Mouse (Mus musculus) hindbrain, embryonic 14.5 days (tissue): ENCODE measurements around the gene Tmem51. TPM values are rescaled to one million over a fixed set of nuclear protein-coding genes. Genes with fewer than 3 reads are reported as not detected.

ENCODE experiments used
- ATAC-seq: fragments of 200-750 bp; cut with Nextera tagmentation; 2 replicates; pipeline ENCODE4 v1.8.0; 2017; ENCODE audit warnings: moderate number of reproducible peaks, mild to moderate bottlenecking, moderate TSS enrichment, moderate library complexity; ENCODE audit not compliant: low FRiP score
- DNase-seq: peaks from one replicate; pipeline ENCODE4 v3.0.0-alpha.2; 2015; ENCODE audit warnings: low spot score
- H3K27ac ChIP-seq: fragments of 300-500 bp; sonication (generic); 2 replicates; pipeline ENCODE4 v1.5.1; 2014; ENCODE audit warnings: mild to moderate bottlenecking, moderate library complexity
- H3K27me3 ChIP-seq: fragments of 300-500 bp; sonication (generic); 2 replicates; pipeline ENCODE4 v1.6.1; 2014; ENCODE audit warnings: mild to moderate bottlenecking, low read length, mixed read lengths; ENCODE audit not compliant: control insufficient read depth, insufficient read depth
- H3K36me3 ChIP-seq: fragments of 300-500 bp; sonication (generic); replicated peaks from 2 replicates; pipeline ENCODE4 v1.6.1; 2014; ENCODE audit not compliant: control insufficient read depth, insufficient read depth
- H3K4me1 ChIP-seq: fragments of 300-500 bp; sonication (generic); replicated peaks from 2 replicates; pipeline ENCODE4 v1.6.1; 2014; ENCODE audit warnings: antibody characterized with exemption, low read length, mixed read lengths; ENCODE audit not compliant: control insufficient read depth, insufficient read depth
- H3K4me2 ChIP-seq: fragments of 300-500 bp; sonication (generic); replicated peaks from 2 replicates; pipeline ENCODE4 v1.6.1; 2014; ENCODE audit warnings: mild to moderate bottlenecking, moderate library complexity
- H3K4me3 ChIP-seq: fragments of 300-500 bp; sonication (generic); replicated peaks from 2 replicates; pipeline ENCODE4 v1.5.1; 2014; ENCODE audit warnings: mild to moderate bottlenecking, low read length
- H3K9ac ChIP-seq: fragments of 300-500 bp; sonication (generic); 2 replicates; pipeline ENCODE4 v1.6.1; 2014
- H3K9me3 ChIP-seq: fragments of 300-500 bp; sonication (generic); 2 replicates; pipeline ENCODE4 v1.6.1; 2016; ENCODE audit warnings: low read length; ENCODE audit not compliant: control insufficient read depth
- WGBS: fragments of 180-500 bp; shearing (Covaris S2); extraction: QIAGEN DNeasy Blood & Tissue Kit; methylation state at CpG from one replicate; pipeline ENCODE4 v1.1.7; 2014; 5-methylcytosine and 5-hydroxymethylcytosine counted together
- polyA plus RNA-seq: library from polyadenylated mRNA; unstranded; fragments of >200 nt; fragmentation: Nextera tagmentation; extraction: Ambion mirVana; gene quantifications from 2 replicates; pipeline ENCODE4 v1.2.1, GENCODE M21; 2014

The Tmem51 gene
- polyA plus RNA-seq, 1 experiment from 2014 or later = 6.6 TPM

DNA sequence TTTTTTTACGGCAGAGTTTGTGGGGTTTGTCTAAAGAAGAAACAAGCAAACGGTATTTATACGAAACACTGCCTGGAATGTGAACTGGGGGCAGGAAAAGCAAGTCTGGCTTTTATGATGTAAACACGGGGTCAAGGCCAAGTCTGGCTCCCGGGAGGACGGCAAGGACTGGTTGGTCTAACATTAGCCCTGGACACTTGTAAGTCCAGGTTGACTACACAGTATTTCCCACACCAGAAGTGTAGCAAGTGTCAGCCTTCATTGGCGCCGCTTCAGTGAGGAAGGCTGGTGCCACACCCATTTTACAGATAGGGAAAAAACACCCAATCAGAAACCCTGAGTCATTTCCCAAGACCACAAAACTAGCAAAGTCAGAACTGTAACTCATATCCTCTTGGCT, 18.8 kb downstream of the Tmem51 start:
- Histone ChIP-seq H3K9ac (no peak overlapping the region), H3K4me2 (no peak overlapping the region)
- ATAC-seq = no peak

DNA sequence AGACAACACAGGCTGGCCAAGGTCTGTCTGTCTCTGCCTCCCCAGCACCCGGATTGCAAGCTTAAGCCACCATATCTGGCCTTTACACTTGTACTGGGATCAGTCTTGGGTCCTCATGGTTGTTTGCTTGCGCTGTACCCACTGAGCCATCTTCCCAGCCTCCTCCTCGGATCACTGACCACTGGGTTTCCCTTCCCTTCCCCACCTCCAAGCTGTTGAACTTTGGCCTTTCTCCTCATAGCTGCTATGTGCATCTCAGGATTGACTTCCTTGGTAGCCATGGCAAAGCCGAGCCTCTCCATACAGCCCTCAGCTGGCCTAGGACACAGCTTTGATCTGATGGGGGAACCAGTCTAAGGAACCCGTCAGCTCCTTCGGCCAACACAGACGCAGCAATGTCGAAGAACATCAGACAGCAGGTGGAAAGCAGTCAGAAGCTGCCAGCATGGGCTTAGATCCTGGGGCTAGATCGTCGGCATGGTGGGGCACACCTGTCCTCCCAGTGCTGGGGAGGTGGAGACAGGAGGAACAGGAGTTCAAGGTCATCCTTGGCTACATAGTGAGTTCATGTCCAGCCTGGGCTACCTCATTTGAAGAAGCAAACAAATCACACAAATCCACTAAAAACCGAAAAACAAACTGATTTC, 19.4 kb downstream of the Tmem51 start:
- Histone ChIP-seq H3K4me1 (peaks cover 3% of the 10 kb centered on the region; the same call in 1 of the 2 replicates), H3K4me3 (no peak overlapping the region), H3K9ac (no peak overlapping the region), H3K36me3 (no peaks in the 10 kb centered on the region), H3K27ac (no peak overlapping the region), H3K9me3 (no peaks in the 10 kb centered on the region), H3K4me2 (no peak overlapping the region), H3K27me3 (no peaks in the 10 kb centered on the region)
- 90% methylated on average over 11 of the region's 11 CpGs for whole genome bisulfite sequencing
- no peak for DNase-seq
- no peak for ATAC-seq

More for the DNA sequence above, 18.8 kb downstream of the Tmem51 start:
- no peak for DNase-seq
- H3K27ac ChIP-seq = no peak overlapping the region
- WGBS = 74% methylated on average over 8 of the region's 8 CpGs
- H3K9me3 ChIP-seq = no peaks in the 10 kb centered on the region
- no peak overlapping the region for H3K4me3 ChIP-seq
- H3K36me3 ChIP-seq = no peaks in the 10 kb centered on the region
- 0 out of 2 replicates have a peak, but pooled peaks cover 3% of the 10 kb centered on the region for H3K27me3 ChIP-seq
- H3K4me1 ChIP-seq = peaks cover 3% of the 10 kb centered on the region; the same call in 1 of the 2 replicates

DNA sequence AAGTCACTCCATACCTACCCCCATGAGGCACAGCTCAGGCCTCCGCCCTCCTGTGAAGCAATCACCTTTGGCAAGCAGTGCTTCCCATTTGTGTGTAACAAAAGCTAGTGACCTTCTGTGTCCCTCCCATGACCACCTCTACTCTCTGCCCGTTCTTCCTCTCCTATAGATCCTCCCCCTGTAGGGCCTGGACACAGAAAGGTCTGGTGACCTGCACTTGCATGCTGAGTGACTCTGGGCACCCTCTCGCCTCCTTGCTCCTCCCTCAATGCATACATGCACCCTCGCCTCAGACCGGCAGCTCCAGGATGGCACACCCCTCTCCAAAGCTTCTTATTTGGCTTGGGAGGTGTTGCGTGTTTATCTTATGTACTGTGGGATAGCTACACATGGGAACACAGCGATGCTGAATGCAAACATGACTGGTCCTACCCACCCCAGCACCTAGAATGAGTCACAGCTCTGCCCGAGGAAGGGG, 21.0 kb downstream of the Tmem51 start:
- no peak for ATAC-seq

DNA sequence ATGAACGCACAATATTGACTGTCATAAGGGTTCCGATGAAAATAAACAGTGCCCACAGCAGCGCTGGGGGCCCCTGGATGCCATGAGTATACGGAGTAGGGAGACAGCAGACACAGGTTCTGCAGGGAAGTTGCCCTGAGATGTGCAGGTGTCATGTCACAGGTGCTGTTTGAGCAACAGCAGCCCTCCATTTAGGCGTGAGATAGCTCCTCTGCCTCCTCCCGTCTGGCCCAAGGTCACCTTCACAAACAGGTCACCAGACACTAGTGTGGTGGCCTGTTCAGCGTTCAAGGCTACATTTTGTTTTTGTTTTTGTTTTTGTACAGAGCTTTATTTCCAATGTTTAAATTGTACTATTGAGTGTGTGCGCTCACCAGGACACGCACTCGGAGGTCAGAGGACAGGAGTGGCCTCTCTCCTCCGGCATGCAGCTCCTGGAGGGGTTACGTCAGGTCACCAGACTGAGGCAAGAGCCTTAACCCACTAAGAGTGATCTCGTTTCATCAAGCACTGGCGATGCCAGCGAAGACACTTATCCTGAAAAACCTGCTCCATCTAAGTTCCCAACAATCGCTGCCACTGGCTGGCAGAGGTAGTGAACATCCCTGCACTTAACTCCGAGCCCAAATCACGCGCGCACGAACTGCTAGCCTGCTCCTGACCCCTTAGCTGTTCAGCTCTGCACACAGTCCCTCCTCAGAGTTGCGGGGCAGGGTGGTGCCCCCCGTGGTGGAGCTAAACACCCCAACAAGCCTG, 22.4 kb downstream of the Tmem51 start:
- no peaks in the 10 kb centered on the region for H3K27me3 ChIP-seq
- no peaks in the 10 kb centered on the region for H3K36me3 ChIP-seq
- H3K4me1 ChIP-seq = peaks cover 3% of the 10 kb centered on the region; the same call in 1 of the 2 replicates
- no peak for ATAC-seq
- H3K9ac ChIP-seq = no peak overlapping the region
- no peak overlapping the region for H3K4me3 ChIP-seq
- no peak overlapping the region for H3K4me2 ChIP-seq
- H3K9me3 ChIP-seq = no peaks in the 10 kb centered on the region
- WGBS = 81% methylated on average over 23 of the region's 23 CpGs
- no peak overlapping the region for H3K27ac ChIP-seq
- no peak for DNase-seq

More for the DNA sequence above, 21.0 kb downstream of the Tmem51 start:
- Histone ChIP-seq H3K27me3 (no peaks in the 10 kb centered on the region), H3K36me3 (no peaks in the 10 kb centered on the region), H3K4me2 (no peak overlapping the region), H3K4me3 (no peak overlapping the region), H3K27ac (no peak overlapping the region), H3K9me3 (no peaks in the 10 kb centered on the region), H3K9ac (no peak overlapping the region), H3K4me1 (peaks cover 3% of the 10 kb centered on the region; the same call in 1 of the 2 replicates)
- WGBS = 88% methylated on average over 8 of the region's 8 CpGs
- no peak for DNase-seq

DNA sequence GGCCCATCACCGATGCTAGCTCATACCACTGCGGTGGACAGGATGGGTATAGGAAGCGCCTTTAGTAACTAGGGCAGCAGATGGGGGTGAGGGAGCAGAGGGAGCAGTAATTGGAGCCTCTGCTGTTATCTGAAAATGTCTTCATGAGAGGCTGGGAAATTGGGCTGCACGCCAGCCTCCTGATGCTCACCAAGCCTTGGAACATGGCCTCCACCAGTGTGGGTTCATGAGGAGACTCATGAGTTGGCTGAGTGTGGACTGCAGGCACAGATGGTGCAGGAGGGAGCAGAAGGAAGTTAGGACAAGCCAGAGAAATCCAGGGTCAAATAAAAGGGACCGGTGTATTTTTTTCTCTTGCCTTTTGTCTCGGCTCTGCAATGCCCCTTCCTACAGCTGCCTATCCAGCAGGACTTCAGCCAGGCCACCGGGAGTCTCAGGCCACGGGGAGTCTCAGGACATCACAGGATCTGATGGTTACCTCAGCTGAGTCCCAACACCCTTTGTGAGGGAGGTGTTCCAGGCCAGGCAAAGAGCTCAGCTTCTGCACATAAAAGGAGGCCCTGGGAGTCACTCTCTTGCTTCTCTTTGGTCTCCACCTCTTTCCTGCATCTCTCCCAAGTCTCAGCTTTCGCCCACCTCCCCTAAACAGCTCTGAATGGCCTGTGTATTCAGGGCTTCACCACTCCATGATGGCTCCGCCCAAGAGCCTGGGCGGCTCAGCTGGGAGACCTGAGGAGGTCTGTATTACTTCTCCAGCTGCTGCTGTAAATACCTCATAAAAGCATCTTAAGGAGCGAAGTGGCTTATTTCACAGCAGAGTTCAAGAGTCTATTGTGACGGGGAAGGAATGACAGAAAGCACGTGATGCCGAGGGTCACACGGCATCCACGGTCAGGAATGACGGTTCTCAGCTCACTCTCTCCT, 23.4 kb downstream of the Tmem51 start:
- H3K27ac ChIP-seq = no peak overlapping the region
- no peak; the same call in 1 of the 2 replicates for ATAC-seq

DNA sequence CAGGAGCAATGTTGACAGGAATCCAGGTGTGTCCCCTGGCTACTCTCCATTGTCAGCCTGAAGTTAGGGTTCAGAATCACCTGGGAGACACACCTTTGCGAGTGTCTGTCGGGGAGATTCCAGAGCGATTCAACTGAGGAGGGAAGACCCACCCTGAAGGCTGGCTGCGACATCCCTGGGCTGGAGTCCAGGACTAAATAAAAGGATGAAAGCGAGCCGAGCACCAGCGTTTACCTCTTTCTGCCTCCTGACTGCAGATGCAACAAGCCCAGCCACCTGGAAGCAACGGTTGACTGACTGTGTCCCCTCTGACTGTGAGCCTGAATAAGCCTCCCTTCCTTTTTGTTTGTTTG, 24.3 kb downstream of the Tmem51 start:
- Histone ChIP-seq H3K27me3 (no peaks in the 10 kb centered on the region), H3K4me3 (no peak overlapping the region), H3K36me3 (no peaks in the 10 kb centered on the region), H3K9ac (no peak overlapping the region), H3K27ac (no peak overlapping the region), H3K4me2 (no peak overlapping the region), H3K9me3 (no peaks in the 10 kb centered on the region), H3K4me1 (peaks cover 3% of the 10 kb centered on the region; the same call in 1 of the 2 replicates)
- DNase-seq (no peak), ATAC-seq (no peak)
- 82% methylated on average over 8 of the region's 8 CpGs for WGBS

More for the DNA sequence above, 23.4 kb downstream of the Tmem51 start:
- no peaks in the 10 kb centered on the region for H3K9me3 ChIP-seq
- no peak overlapping the region for H3K9ac ChIP-seq
- H3K4me1 ChIP-seq = peaks cover 3% of the 10 kb centered on the region; the same call in 1 of the 2 replicates
- no peak overlapping the region for H3K4me3 ChIP-seq
- H3K4me2 ChIP-seq = no peak overlapping the region
- DNase-seq = no peak
- WGBS = 57% methylated on average over 18 of the region's 18 CpGs
- no peaks in the 10 kb centered on the region for H3K27me3 ChIP-seq
- H3K36me3 ChIP-seq = no peaks in the 10 kb centered on the region

DNA sequence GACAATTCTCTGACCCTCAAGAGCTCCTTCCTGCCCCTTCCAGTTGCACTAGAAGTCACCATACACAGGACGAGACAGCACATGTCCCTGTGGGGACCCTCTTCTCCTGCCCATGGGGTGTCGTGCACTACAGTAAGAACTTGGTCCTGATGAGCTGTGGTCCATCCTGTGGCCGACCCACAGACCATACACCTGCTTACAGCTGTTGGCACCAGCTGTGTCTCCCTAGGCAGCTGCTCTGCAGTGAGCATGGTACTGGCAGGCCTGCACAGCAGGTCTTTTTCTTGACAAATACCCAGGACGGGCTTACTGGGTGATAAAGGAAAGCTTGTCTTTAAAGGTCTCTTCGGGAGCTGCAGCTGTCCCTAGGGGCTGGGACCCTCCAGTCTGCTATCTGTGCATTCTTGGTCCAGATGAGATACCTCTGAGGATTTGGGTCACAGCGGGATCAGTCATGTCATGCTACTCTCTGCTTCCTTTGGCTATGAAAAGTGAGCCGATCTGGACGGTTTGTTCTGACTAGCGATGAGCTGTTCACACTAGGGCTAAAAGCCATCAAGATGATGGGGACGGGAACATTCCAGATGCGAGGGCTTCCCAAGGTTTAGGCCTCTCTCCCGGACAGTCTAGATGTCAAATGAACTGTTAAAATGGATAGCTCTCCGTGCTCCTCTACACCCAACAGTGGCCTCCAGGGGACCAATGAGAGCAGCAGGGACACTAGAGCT, 24.8 kb downstream of the Tmem51 start:
- no peak overlapping the region for H3K4me3 ChIP-seq
- DNase-seq (no peak), ATAC-seq (no peak)
- no peak overlapping the region for H3K27ac ChIP-seq
- H3K9me3 ChIP-seq = no peaks in the 10 kb centered on the region
- 81% methylated on average over 13 of the region's 13 CpGs for WGBS
- H3K36me3 ChIP-seq = no peaks in the 10 kb centered on the region
- no peak overlapping the region for H3K4me2 ChIP-seq
- H3K4me1 ChIP-seq = peaks cover 3% of the 10 kb centered on the region; the same call in 1 of the 2 replicates
- no peak overlapping the region for H3K9ac ChIP-seq
- no peaks in the 10 kb centered on the region for H3K27me3 ChIP-seq

DNA sequence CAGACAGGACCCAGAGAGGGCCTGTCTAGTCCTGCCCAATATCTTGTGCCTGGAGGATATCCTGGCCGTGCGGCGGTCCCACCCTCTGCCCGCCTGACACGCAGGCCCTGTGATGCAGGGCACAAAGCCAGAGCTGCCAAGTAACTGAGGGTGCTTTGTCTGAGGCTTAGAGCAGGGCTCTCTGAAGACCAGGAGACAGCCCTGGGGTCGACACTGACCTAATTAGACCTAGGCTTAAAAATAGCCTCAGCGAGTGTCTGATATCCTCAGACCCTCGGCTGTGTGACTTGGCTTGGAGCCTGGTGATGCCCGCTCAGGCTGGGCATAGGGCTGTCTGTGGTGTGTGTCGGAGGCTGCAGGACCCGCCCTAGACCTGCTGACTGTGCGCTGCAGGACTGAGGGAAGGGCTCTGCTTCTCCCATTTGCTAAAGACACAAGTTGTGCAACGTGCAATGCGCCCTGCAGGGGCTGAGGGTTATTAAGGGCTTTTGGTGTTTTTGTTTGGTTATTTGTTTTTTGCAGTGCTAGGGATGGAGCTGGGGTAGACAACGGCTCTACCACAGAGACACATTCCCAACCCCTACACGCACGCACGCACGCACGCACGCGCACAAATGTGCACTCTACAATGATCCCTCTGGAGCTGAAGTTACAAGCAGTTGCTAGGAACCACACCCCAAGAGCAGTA, 26.4 kb downstream of the Tmem51 start:
- DNase-seq = no peak
- H3K27me3 ChIP-seq = no peaks in the 10 kb centered on the region
- H3K4me1 ChIP-seq = peaks cover 3% of the 10 kb centered on the region; the same call in 1 of the 2 replicates
- no peaks in the 10 kb centered on the region for H3K9me3 ChIP-seq
- H3K4me2 ChIP-seq = no peak overlapping the region
- 72% methylated on average over 22 of the region's 22 CpGs for WGBS
- no peak overlapping the region for H3K27ac ChIP-seq
- ATAC-seq = no peak
- no peak overlapping the region for H3K9ac ChIP-seq
- H3K4me3 ChIP-seq = no peak overlapping the region
- H3K36me3 ChIP-seq = no peaks in the 10 kb centered on the region
